Mouse (Mus musculus): ENCODE data around the gene Hyal1.

GRCm38 (mm10) chr9:107605041-107605661, 28.4 kb downstream of the Hyal1 start:
- TF ChIP-seq POLR2A (IDR thresholded peaks at IDR 0.05; ENCODE audit: low read depth, low read length), result no peak
- no peak for TF ChIP-seq CTCF (conservative IDR thresholded peaks at IDR 0.05; ENCODE audit: insufficient read depth, insufficient read length, low read depth, low read length)

All from kidney, adult 2 months (tissue).